Mouse (Mus musculus) liver, adult 2 months (tissue): ENCODE measurements at regions not wholly inside any gene's neighbourhood (a gene's known extent, or its start where the extent isn't known, plus 50 kb on each side); places are given as distances from the start of the nearest gene placed in this dataset.

Experiments used
- DNase-seq: peaks from one replicate; pipeline ENCODE4 v3.0.0-alpha.2; 2011; ENCODE audit warnings: low read depth, low spot score; ENCODE audit errors: extremely low read depth
- H3K27ac ChIP-seq: fragments of 200-500 bp; replicated peaks from 2 replicates; pipeline ENCODE4 v1.5.1; 2012; ENCODE audit warnings: low read depth, mild to moderate bottlenecking, control low read depth, inconsistent platforms, low read length; ENCODE audit not compliant: insufficient read depth
- H3K27me3 ChIP-seq: fragments of 200-500 bp; 2 replicates; pipeline ENCODE4 v1.6.1; 2012; ENCODE audit warnings: mild to moderate bottlenecking, moderate library complexity, low read length, inconsistent platforms; ENCODE audit not compliant: control insufficient read depth, insufficient read depth
- H3K36me3 ChIP-seq: fragments of 200-500 bp; 2 replicates; pipeline ENCODE4 v1.6.1; 2012; ENCODE audit warnings: low read length, inconsistent platforms; ENCODE audit not compliant: control insufficient read depth, insufficient read depth
- H3K4me1 ChIP-seq: fragments of 200-500 bp; 2 replicates; pipeline ENCODE4 v1.6.1; 2011; ENCODE audit warnings: low read length; ENCODE audit not compliant: control insufficient read depth, insufficient read depth
- H3K4me3 ChIP-seq: fragments of 200-500 bp; 2 replicates; pipeline ENCODE4 v1.5.1; 2011; ENCODE audit warnings: low read depth, mild to moderate bottlenecking, control low read depth, low read length, moderate library complexity; ENCODE audit not compliant: insufficient read depth
- H3K79me2 ChIP-seq: fragments of 200-500 bp; 2 replicates; pipeline ENCODE4 v1.6.1; 2012; ENCODE audit warnings: inconsistent platforms, mild to moderate bottlenecking, low read length, moderate library complexity; ENCODE audit not compliant: control insufficient read depth, insufficient read depth
- H3K9ac ChIP-seq: fragments of 200-500 bp; 2 replicates; pipeline ENCODE4 v1.6.1; 2012; ENCODE audit warnings: low read depth, mild to moderate bottlenecking, control low read depth, inconsistent platforms, low read length
- CTCF ChIP-seq: fragments of 200-500 bp; IDR thresholded peaks from 2 replicates; pipeline ENCODE4 v1.5.1; 2011; ENCODE audit warnings: low read depth, low read length, control low read depth
- POLR2A ChIP-seq: fragments of 200-500 bp; IDR thresholded peaks from 2 replicates; pipeline ENCODE4 v1.6.1; 2011; ENCODE audit warnings: low read length, control low read depth; ENCODE audit not compliant: insufficient read depth; ENCODE audit errors: extremely low read depth
- WGBS: fragments of 180-500 bp; shearing (Covaris S2); methylation state at CpG from one replicate; pipeline ENCODE4 v1.1.7; 2018; 5-methylcytosine and 5-hydroxymethylcytosine counted together

- no peak for TF ChIP-seq POLR2A
- TF ChIP-seq CTCF = no peak
- no peaks in the 10 kb centered on the region for H3K4me1 ChIP-seq
These were observed 179.6 kb downstream of the Kit start for GRCm38 (mm10) chr5:75754356-75754755.

GRCm38 (mm10) chr5:75745311-75745710 is 170.6 kb downstream of the Kit start:
- Histone ChIP-seq H3K9ac (no peak overlapping the region), H3K4me1 (peaks cover 15% of the 10 kb centered on the region), H3K79me2 (no peaks in the 10 kb centered on the region), H3K27me3 (no peaks in the 10 kb centered on the region), H3K36me3 (no peaks in the 10 kb centered on the region), H3K27ac (no peak overlapping the region), H3K4me3 (no peak overlapping the region)
- DNase-seq = peak; percentile 52
- 46% methylated on average over 9 of the region's 9 CpGs for WGBS
- no peak for TF ChIP-seq POLR2A

More at GRCm38 (mm10) chr5:75754356-75754755, 179.6 kb downstream of the Kit start:
- DNase-seq = no peak
- 85% methylated on average over 7 of the region's 7 CpGs for WGBS
- H3K79me2 ChIP-seq = no peaks in the 10 kb centered on the region
- no peak overlapping the region for H3K4me3 ChIP-seq
- H3K27ac ChIP-seq = no peak overlapping the region
- H3K27me3 ChIP-seq = 0 out of 2 replicates have a peak, but pooled peaks cover 2% of the 10 kb centered on the region
- H3K9ac ChIP-seq = no peak overlapping the region
- no peaks in the 10 kb centered on the region for H3K36me3 ChIP-seq

GRCm38 (mm10) chr5:75744475-75745045 is 169.8 kb downstream of the Kit start:
- H3K36me3 ChIP-seq = no peaks in the 10 kb centered on the region
- peaks cover 15% of the 10 kb centered on the region for H3K4me1 ChIP-seq
- DNase-seq = peak; percentile 92
- no peak for TF ChIP-seq CTCF
- no peak for TF ChIP-seq POLR2A
- 10% methylated on average over 6 of the region's 6 CpGs for WGBS
- H3K27me3 ChIP-seq = no peaks in the 10 kb centered on the region
- H3K9ac ChIP-seq = no peak overlapping the region
- H3K4me3 ChIP-seq = no peak overlapping the region
- no peaks in the 10 kb centered on the region for H3K79me2 ChIP-seq
- peak overlapping the region; percentile 11; the same call in 1 of the 2 replicates for H3K27ac ChIP-seq

GRCm38 (mm10) chr5:75739336-75739735 is 164.6 kb downstream of the Kit start:
- 86% methylated on average over 8 of the region's 8 CpGs for WGBS

GRCm38 (mm10) chr5:75738445-75738844 is 163.7 kb downstream of the Kit start:
- Histone ChIP-seq H3K9ac (no peak overlapping the region), H3K4me1 (no peaks in the 10 kb centered on the region), H3K79me2 (no peaks in the 10 kb centered on the region), H3K27ac (no peak overlapping the region), H3K27me3 (no peaks in the 10 kb centered on the region; the same call in 1 of the 2 replicates), H3K4me3 (no peak overlapping the region), H3K36me3 (no peaks in the 10 kb centered on the region)
- no peak for DNase-seq
- TF ChIP-seq POLR2A (no peak), CTCF (no peak)
- WGBS = 93% methylated on average over 2 of the region's 2 CpGs

More at GRCm38 (mm10) chr5:75739336-75739735, 164.6 kb downstream of the Kit start:
- TF ChIP-seq POLR2A = no peak
- no peak for TF ChIP-seq CTCF
- Histone ChIP-seq H3K36me3 (no peaks in the 10 kb centered on the region), H3K4me3 (no peak overlapping the region), H3K9ac (no peak overlapping the region), H3K4me1 (0 out of 2 replicates have a peak, but pooled peaks cover 3% of the 10 kb centered on the region), H3K27ac (no peak overlapping the region), H3K27me3 (no peaks in the 10 kb centered on the region; the same call in 1 of the 2 replicates), H3K79me2 (no peaks in the 10 kb centered on the region)
- DNase-seq = no peak

- Histone ChIP-seq H3K27ac (no peak overlapping the region), H3K36me3 (no peaks in the 10 kb centered on the region), H3K27me3 (no peaks in the 10 kb centered on the region; the same call in 1 of the 2 replicates), H3K79me2 (no peaks in the 10 kb centered on the region), H3K4me1 (no peaks in the 10 kb centered on the region), H3K4me3 (no peak overlapping the region), H3K9ac (no peak overlapping the region)
- WGBS = 91% methylated on average over 7 of the region's 7 CpGs
- TF ChIP-seq CTCF (no peak), POLR2A (no peak)
- DNase-seq = no peak
These were observed 163.0 kb downstream of the Kit start for GRCm38 (mm10) chr5:75737752-75738151.
